Mouse (Mus musculus): Measurements from ENCODE around the gene Dtl.

The Dtl gene

DNA sequence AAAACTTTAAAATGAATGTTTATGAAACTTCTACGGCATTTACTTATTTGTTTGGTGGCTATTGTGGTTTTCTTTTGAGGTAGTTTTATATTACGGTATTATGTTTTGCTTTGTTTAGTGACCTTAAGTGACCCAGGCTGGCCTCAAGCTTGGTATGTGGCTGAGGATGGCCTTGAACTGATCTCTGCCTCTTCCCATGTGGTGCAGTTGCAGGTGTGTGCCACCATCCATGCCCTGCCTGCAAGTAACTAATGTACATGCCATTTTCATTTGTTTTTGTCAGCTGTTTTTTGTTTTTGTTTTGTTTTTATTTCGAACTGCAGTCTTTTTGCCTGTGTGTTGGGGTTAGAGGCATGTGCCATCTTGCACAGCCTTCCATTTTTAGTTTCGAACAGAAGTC, 6.3 kb upstream of the Dtl start:
- no peak for DNase-seq (ENCODE audit: low spot score in 2 of 2)

DNA sequence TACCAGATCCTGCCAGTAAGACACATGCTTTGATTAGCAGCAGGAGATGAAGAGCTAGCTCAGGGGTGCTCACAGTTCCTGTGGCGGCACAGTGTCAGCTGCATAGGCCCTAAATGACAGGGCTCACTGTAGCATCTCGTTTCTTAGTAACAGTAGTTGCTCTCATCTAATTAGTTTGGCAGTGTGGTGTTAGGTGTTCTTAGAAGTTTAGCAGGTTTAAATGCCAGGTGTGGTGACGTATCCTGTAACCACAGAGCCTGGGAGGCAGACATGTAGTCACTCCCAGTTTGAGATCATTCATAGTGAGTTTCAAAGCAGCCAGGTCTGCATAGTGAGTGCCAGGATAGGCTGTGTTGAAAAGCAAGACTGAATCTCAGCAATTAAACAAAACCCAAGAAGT, 4.2 kb upstream of the Dtl start:
- DNase-seq (ENCODE audit: low spot score in 2 of 2) = no peak

DNA sequence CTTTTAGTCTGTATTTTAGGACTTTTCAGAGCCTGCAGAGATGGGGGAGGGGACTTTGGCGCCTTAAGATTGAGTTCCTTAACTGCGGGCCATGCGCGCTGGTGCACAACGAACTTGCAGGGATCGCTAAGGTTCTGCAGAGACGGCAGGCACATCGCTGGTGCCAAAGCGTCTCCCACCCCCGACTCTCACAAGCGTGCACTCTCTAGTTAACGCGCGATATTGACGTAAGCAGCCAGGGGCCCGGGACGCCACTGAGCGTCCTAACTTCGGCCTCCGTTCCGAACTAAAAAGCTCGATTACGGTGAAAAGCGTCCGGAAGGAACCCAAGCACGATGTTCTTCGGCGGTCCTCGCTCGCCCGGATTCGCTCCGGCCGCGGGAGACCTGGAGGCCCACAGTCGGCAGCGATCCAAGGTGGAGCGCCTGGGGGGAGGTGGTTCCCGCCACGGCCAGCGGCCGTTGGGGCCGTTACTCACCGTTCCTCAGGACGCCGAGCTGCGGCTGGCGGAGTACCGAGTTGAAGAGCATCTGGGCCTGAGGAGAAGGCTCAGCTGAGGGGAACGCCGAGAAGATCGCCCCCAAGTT, 380 bp downstream of the Dtl start:
- DNase-seq (ENCODE audit: low spot score in 2 of 2) = peak; percentile 50 to 71

DNA sequence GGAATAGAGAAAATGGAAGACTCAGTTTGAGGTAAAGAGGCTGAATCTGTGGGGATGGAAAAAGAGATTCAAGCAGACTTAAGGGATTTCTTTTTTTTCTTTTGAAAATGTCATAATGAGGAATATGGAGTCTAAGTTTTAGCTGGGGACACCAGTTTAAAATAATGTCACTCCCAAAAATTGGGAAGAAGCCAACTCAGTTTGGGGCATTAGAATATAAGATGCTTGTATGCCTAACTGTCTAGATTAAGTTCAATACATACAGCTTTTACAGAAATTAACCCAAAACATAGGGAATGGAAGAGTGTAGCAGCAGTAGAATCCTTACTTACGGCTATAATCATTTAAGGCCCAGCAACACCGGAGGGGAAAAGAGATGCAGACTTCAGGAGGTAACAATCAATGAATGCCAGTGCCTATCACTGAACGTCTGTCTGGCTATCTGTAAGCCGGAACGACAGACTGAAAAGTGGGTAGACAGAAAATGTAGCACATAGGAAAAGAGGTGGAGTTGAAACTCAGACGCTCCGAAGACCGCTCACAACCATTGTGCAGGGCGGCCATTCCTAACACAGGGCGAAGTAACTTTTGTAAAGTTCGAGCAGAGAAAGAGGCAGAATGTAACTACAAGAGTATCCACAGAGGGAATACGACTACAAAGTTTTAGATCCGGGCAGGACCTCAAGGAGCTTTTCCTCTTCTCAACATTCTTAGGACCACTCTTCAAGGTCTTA, 1.3 kb downstream of the Dtl start:
- DNase-seq (ENCODE audit: low spot score in 2 of 2) = no peak

DNA sequence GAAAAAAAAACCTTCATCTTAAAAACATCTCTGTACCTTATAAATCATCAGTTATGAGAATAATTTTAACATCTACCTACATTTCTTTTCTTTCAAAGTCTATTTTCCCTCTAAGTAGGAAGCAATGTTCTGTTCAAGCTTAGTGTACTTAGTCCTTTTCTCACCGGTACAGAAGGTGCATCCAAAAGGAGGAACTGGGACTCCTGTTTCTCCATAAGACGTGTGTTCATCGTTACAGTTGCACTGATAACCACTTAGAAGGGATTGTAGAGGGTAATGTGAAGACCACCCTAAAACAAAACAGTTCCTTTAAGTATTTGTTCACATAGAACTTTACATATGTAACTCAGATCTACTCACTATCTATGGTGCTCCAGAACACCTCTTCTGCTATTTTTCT, 4.9 kb downstream of the Dtl start:
- DNase-seq (ENCODE audit: low spot score in 2 of 2) = no peak

DNA sequence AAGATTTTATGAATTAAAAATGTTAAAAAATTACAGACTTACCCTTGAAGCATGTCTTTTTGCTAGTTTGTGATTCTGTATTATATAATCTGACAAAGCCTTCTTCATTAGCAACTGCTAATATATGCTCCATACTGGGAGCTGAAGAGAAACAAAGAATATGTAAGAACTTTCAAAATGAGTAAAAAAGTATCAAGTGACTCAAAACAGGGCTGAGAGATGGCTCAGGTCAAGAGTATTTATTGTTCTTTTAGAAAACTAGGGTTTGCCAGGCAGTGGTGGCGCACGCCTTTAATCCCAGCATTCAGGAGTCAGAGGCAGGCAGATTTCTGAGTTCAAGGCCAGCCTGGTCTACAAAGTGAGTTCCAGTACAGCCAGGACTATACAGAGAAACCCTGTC, 5.7 kb downstream of the Dtl start:
- no peak for DNase-seq (ENCODE audit: low spot score in 2 of 2)

DNA sequence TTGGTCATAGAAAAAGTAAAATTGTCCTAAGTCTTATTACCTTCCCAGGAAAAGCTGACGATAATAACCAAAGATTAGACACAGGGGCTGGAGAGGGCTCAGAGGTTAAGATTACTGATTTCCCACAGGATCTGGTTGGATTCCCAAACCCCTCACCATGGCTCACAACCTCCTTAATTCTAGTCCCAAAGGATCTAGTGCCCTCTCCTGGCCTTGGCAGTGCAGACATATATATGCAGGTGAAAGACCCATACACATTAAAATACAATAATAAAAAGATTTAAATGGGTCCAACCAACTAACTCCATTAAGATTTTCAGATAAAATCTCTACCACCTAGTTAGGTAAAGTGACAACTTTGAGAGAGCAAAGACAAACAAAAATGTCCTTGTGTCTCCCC, 7.5 kb downstream of the Dtl start:
- no peak for DNase-seq (ENCODE audit: low spot score in 2 of 2)

DNA sequence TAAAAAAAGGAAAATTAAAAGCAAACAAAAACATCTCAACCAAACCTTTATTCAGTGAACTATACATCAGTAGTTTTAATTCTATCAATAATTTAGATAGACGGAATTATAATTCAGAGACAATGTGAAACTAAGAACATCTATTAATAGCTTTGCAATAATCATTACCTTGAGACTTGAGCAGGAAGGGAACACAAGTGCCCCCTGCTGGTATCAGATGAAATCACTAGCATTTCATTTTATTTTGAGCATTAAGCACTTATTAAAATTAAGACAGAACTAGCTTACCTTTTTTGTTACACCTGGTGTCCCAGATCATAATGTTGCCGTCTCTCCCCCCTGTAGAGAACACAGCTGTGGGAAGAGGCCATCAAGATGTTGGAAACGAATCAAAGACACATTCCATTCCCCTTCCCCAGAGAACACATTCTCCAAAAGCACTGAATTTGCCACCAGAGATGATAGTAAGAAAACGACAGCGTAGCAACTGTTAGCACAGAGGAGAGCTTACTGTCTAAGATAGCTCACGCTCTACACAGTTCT, 12.4 kb downstream of the Dtl start:
- DNase-seq (ENCODE audit: low spot score in 2 of 2) = peak in 1 of 2 experiments; percentile 38

DNA sequence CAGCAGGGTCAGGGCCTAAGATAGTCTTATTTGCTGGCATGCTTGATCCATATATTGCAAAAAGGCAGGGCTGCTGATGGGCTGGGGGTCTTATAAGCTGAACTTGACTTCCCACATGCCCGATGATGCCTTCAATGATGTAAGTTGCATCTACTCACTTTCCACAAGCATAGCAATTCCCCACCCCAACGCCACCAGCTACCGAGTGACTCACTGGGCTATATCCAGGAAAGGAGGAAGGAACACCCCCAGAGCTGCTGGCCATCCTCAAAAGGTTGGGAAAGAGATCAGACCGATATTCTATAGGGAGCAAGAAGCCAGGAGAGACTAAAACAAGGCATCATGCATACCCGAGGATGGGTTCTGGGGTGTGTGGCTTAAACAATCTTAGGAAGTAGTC, 15.6 kb downstream of the Dtl start:
- DNase-seq (ENCODE audit: low spot score in 2 of 2) = no peak

DNA sequence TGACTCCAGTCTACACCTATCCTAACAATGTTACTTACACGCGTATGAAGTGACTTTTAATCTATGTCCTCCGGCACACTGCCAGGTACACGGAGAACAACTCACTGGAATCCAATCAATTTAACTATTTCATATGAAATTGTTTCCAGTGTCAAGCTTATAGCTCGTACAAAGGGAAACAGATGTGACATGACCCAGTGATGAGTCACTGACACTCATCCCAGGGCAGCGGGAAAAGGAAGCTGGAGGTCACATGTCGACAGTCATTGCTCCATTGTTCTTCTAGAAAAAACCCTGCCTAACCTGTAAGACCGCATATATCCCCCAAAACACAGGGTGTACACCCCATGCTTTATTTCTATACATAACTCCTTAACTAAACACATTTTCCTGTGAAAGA, 18.2 kb downstream of the Dtl start:
- no peak for DNase-seq (ENCODE audit: low spot score in 2 of 2)

DNA sequence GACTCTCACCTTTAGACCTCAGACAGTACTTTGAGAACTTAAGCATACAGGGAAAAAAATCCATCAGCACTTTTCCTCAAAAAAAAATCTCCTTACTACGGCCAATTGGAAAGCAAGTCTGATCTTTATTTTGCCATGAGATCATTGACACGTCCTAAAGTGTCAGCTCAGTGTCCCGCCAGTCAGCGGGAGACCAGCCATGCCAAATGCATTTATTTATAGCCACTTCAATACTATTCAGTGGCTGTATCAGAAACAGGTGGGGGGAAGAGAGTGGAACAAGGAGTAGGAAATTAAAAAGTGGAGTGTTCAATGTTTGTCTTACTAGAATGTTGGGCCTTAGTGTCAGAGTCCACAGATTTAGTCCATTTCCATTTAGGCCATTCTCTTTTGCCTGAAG, 24.6 kb downstream of the Dtl start:
- no peak for DNase-seq (ENCODE audit: low spot score in 2 of 2)

DNA sequence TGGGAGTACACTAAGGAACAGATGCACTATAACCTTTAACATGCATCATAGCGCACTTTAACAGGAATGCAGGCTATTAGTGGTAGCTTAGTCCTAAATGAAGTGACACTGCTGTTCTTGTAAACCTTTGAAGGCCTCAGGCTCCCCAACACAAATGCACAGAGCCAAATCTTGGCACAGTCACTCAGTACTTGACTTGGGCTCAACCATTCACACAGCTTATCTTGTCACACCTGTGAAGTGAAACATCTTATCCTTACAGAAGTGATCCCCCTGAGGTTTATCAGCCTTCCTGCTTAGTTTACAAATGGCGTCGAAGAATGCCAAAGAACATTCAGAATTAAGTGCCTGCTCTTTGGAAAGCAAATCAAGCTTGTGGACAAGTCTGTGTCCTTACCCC, 31.6 kb downstream of the Dtl start:
- no peak for DNase-seq (ENCODE audit: low spot score in 2 of 2)

DNA sequence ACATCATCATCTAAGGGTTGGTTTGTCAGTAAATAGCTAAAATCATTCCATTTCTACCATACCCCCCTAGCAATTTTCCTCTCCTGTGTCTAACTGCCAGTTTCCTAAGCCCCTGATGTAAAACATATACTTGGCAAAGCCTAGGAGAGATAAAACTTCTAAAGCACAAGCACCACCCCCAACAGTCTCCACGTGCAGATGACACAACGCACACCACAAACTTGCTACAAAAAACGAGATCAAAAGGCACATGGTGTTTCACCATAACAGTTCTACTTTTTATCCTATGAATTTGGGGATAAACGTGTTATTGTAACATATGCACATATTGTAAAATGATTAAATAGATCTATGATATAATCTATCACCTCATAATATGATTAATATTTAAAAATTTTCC, 33.7 kb downstream of the Dtl start:
- no peak for DNase-seq (ENCODE audit: low spot score in 2 of 2)

DNA sequence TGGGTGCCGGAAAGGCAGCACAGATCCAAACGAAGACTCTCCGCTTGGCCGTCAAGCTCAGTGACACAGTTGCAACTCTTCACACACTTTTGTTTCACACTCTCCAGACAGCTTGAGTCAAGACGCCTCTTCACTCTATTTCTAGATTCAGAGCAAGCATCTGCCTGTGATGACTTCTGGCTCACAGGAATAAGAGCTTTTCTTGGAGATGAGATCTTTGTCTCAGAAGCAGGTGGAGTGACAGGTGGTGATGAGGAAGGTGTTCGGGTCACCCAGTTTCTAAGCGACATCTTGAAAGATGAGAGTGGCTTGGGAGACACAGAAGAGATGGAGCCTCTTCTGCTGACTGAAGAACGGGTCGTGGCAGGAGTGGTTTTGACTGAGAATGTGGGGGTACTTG, 34.3 kb downstream of the Dtl start:
- DNase-seq (ENCODE audit: low spot score in 2 of 2) = peak; percentile 53 to 79

DNA sequence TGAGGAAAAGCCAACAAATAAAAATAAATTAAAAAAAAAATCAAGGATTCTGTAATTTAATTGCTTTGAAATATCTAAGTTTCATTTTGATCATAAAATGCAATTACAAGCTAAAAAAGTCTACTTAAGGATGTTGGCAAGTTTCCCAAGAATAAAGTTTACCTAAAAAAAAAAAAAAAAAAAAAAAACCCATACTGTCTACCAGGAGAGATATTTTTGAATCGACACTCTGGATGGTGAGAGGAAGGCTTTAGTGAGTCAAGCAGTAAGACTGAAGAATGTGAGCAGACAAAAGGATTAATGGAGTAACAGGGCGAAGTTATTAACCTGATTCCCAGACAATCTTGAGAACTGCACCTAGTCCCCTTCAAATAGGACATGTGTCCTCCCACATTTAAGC, 35.0 kb downstream of the Dtl start:
- no peak for DNase-seq (ENCODE audit: low spot score in 2 of 2)

DNA sequence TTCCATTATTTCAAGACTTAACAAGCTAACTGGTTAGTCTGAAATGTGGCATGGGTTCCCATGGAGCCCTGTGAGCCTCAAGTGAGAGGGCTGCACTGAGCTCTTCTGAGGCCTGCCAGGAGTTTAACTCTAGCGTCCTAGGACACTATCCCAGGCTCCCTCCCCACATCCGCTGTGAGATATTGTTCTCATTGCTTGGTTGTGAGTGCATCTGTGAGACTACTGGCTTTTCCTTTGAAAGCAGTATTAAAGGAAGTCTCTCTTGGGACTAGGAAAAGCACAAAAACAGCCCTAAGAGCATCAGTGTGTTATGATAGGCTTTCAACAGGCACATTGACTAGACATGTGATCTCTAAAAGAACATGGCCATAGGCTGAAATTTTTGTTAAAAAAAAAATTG, 40.4 kb downstream of the Dtl start:
- DNase-seq (ENCODE audit: low spot score in 2 of 2) = no peak

DNA sequence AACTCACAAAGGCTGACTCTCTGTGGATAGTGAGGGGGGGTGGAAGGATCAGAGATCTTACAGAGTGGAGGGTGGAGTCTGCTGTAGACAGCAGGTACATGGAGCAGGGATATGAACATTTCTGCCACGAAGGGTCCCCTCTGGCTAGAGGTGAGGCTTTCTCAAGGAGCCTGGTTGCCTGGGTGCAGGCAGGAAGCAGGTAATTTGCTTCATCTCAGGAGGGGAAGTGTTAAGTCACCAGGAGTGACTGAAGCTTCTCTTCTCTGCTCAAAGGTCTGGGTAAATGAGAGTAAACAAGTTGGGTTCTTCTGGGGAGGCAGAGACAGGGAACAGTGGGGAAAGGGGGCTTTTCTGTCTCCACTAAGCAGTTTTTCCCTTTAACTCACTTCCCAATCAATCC, 44.3 kb downstream of the Dtl start:
- no peak for DNase-seq (ENCODE audit: low spot score in 2 of 2)

DNA sequence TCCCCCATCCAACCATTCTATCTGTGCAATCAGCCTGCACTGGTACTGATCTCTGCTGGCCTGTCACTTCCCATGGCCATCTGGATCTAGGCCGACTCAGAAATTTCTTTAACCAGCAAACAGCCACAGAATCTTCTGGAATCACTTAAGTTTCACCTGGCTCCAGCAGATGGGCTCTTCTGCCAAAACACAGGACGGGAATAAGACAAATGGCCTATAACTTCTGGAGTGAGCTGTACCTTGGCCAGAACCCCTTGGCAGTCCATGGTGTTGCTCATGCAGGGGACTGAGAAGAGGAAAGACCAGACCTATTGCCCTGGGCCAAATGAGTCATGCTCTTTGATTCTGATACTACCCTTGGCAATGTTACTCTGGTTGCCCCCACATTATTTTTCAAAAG, 45.9 kb downstream of the Dtl start:
- no peak for DNase-seq (ENCODE audit: low spot score in 2 of 2)

DNA sequence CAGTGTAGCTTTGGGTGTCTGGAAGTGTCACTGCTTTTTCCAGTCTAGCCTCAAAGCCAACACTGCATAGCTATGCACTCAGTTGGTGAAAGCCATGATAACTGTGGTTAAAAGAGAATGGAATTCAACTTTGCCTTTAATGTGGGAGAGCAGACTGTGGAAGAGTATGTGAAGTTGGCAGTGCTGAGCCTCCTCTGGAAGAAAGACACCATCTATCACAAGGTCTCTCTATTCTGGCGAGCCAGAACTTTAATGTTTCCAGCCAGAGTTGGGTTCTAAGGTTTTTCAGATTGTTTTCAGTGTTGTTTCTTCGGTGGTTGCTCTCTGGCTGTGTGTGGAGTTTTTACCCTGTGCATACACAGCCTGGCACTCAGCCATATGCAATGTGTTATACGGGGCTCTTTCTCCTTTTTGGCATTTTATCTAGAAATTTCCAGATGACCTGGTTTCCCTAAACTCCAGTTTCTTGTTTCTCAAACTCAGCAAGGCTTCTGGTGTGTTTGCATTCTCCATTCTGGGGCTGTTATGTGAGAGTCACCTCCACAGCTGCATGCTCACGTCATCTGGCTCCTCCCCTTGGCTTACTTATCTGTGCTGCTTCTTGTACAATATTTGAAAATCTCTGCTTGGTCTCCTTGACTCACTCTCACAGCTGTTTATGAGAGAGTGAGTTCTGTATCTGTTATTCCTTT, 47.3 kb downstream of the Dtl start:
- peak in 1 of 2 experiments; percentile 46 for DNase-seq (ENCODE audit: low spot score in 2 of 2)

DNA sequence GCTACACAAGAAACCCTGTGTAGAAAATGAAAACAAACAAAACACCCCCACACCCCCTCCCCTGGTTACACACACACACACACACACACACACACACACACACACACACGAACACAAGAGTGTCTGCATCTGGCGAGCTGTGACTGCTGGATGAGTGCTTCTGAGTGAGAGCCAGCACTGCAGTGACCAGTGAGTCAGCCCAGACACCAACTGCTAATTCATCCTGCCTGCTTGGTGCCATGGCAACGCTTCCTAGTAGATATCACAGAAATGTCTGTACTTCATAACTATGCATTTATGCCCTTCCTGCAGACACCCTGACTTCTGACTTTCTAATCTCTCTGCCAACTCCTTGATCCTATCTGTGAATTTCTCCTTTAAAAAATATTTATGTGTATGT, 48.3 kb downstream of the Dtl start:
- DNase-seq (ENCODE audit: low spot score in 2 of 2) = peak; percentile 58 to 74

DNA sequence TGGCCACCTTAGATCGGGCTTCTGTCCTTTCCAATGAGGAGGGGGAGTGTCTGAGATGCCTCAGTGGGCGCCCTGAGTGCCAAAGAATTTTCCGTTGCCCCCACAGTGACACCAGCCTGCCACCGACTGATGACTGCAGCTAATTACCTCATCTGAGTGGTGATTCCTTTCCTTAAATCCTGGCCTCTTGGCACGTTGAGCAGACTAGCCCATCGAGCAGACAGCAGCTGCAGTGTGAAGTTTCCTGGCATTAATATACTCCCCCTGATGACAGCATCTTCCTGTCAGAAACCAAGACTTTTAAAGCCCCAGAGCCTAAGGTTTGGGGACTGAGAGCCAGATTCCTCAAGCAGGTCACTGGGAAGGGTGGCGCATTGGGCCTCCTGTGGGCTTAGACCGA, 53.9 kb downstream of the Dtl start:
- no peak for DNase-seq (ENCODE audit: low spot score in 2 of 2)

DNA sequence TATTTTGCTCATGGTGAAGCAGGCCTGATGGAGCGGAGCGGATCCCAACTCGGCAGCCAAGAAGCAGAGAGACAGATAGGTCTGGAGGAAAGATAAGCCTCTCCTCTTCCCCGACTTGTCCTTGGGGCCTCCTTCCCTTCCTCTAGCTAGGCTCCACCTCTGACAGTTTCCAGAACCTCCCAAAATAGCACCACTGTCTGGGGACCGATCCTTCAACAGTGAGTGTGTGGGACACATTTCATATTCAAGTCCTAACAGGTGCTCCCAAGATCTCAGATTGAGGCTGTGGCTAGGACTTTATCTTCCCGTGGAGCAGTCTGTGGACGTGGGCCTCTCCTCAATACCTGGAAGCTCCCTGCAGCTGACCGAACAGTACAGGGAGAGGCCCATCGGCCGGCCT, 54.7 kb downstream of the Dtl start:
- DNase-seq (ENCODE audit: low spot score in 2 of 2) = no peak

DNA sequence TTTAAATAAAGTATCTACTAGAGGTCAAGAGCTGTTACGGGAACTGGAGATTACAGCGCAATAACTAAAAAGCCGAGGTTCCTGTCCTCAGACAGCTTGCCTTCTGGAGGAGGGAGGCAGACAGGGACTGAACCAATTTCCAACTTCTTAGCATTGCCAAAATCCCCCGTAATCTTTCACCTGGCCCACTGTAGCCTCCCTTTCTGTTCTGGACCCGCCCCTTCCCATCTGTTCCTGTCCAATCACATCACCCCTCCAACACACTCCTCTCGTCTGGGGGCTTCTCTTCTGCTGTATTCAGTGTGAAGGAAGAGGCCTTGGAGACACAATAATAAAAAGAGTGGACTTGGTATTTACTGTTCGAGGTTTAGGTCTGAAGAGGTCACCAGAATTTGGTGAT, 55.1 kb downstream of the Dtl start:
- DNase-seq (ENCODE audit: low spot score in 2 of 2) = no peak

All from right cerebral cortex, postnatal 10 days (tissue).